Mouse (Mus musculus) hindlimb bud, embryonic 11.5 days (tissue): ENCODE measurements around the gene Cwc22.

ENCODE experiments used
- DNase-seq: peaks from one replicate; pipeline ENCODE4 v3.0.0-alpha.2; 2012; ENCODE audit warnings: low read depth, low spot score; ENCODE audit errors: extremely low spot score

Gene Cwc22

DNA sequence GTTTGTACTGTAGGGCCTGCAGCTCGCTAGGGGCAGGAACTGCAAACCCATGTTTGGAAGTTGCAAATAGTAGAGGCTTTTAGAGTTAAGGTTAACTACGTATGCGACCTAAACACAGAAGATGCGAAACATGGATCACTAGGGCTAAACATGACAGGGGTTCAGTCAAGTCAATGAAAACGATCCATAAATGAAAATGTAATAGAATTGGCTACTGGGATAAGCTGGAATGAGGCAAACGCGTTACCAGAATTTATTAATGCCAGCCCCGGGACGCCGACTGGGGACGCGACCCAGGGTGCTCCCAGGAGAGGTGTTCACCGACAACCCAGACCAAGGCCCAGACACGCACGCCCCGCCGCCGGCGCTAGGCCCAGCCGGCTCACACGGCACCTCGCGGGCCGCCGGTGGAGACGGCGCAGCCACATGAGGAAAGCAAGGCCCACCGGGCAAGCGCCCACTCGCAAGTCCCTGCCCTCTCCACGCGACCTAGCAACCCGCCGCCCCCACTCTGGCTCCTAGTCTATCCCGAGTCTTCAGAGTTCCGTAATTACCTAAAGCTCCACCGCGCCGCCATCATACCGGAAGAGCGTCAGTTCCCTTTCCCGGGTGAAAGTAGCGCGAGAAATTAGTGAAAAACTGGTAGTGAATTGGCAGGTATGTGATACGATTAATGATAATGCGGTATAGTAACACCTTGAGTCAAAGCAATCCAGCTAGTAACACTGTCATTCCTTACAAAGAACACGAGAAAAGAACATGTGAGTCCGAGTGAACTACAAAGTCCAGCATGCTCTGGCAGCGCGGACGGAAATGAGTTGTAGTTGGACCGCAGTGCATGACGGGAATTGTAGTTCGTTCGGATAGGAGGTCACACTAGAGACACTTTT is at the start of gene Cwc22:
Gene Cwc22, minus strand, starts transcription at position 780 of the 890 bp plus-strand sequence.
- peak; percentile 100 for DNase-seq

DNA sequence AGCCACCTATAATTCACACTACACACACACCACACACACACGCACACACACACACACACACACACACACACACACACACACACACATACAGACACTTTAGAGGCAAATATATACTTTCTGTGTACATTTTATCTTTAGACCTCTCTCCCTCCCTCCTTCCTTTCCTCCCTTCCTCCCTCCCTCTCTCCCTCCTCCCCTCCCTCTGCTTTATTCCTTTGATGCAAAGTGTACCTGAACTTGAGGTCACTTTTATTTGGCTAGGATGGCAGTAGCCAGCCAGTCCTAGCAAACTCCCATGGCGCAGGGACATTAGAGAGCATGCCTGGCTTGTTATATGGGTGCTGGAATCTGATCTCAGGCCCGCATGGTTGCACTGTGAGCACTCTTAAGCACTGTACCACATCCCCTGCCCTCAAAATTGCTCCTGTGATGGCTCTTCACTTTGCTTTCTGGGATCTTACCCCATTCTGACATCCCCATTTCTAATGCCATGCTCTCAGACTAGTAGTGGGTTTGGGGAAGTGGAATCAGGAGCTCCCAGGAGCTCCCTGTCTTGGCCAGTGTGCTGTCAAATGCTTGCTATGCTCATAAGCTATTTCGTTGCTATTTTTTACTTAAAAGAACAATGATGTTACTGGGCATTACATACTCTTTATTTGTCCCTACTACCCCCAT is 47.7 kb upstream of the Cwc22 start:
- DNase-seq: no peak

DNA sequence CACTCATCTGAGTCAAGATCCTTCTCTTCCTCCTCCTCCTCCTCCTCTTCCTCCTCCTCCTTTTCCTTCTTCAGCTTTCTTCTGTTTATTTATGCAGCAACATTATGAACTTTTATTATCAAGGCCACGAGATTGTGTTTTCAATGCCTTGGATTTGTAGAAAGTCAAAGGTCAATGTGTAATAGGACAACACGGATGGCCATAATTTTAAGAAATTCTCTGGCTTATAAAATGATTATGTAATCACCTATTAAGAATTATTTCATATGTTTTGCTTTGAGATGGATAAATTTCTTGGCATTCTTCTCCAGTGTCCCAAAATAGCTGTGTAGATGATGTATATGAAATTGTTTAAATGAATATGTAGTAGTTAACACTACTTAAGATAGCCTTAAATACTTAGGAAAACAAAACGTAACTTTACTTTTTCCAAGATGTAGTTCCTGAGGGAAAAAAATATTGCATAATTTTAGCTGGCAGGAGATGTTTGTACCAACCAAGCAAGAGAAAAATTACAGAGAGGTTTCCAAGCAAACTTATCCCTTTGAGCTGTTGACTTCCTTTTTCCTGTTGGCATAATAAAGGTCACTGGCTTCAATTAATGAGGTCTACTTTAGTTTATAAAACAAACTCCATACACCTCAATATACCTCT is 46.9 kb upstream of the Cwc22 start:
- no peak for DNase-seq

DNA sequence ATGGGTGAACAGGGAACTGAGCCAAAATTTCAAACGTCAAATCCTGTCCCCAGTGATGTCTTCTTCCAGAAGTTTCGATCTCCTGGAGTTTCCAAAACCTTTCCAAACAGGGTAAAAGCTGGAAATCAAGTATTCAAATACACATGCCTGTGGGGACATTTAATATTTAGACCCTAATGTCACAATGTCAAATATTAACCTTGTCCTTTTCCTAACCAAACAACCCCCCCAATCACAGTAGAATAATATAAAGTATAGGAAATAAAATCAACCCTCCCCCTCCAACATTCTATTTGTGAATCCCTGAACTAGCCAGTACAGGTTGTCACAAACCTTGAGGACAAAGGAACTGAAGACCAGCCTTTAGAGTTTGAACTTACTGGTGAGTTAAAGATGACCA is 44.6 kb upstream of the Cwc22 start:
- no peak for DNase-seq

DNA sequence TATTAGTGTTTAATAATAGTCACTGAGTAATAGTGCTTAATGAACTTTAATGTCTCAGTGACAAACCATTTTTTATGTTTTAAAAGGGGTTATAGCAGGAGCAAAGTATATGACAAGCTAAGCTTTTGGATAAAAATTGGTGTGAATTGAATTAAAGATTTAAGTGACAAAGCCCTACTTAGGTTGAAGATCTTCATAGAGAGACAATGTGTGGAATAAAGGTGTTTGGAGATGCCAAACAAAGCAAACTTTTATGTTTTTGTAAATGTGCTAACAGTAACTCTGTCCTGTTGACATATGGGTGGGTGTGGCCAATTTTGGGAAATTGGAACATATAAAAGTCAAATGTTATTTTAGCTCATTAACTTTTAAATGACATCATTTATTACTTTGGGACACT is 43.9 kb upstream of the Cwc22 start:
- no peak for DNase-seq

DNA sequence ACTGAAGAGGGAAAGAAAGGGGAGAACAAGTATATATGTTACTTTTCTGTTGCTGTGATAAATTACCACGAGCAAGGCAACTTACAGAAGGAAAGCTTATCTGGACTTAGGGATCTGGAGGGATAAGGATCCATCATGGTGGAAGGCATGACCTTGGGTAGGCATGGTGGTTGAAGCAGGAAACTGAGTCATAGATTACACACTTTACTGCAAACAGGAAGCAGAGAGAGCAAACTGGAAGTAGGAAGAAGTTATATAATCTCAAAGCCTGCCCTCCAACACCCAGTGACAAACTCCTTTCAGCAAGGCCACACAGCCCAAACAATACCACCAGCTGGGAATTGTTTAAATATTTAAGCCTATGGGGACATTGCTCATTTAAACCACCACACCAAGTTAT is 43.2 kb upstream of the Cwc22 start:
- no peak for DNase-seq

DNA sequence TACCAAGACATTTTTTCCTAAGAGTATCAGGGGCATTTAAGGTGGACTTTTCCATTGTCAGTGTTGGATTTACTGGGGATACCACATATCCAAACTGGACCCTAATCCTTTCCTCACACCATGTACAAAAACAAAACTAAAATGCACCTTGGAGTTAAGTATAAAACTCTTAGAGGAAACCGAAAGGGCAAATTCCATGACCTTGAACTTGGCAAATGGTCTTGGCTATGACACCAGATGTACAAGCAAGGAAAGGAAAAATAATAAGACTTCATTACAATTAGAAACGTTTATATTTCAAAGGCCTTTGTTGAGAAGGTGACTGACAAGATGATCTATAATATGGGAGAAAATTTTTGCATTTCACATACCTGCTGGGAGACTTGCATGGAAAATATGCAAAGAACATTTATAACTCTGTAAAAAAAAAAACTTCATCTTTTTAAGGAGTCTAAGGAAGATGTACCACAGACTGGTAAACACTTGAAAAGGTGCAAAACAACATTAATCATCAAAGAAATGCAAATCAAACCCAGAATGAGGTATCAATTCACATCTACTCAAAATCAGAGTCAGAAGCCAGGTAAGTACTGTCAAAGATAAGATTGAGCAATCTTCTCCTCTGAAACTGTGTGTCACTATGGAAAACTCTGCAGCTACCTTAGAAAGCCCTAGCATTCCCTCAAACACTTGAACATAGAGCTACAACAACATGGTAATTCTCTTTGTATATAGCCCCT is 40.0 kb upstream of the Cwc22 start:
- DNase-seq: no peak

DNA sequence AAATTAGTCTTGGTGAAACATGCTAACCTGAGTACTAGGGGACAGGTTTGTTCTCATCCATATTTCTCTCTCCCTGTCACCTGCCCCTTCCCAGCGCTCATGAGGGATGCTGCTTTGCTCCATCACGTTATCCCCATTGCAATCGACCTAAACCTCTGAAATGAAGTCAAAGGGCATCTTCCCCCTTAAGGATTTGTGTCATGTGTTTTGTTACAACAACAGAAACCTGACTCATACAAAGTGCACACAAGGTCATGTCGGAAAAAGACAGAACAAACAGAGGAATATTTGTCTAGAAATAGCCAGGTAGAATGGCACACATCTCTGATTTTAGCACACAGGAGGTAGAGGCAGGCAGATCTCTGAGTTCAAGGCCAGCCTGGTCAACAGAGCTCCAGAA is 38.0 kb upstream of the Cwc22 start:
- no peak for DNase-seq

DNA sequence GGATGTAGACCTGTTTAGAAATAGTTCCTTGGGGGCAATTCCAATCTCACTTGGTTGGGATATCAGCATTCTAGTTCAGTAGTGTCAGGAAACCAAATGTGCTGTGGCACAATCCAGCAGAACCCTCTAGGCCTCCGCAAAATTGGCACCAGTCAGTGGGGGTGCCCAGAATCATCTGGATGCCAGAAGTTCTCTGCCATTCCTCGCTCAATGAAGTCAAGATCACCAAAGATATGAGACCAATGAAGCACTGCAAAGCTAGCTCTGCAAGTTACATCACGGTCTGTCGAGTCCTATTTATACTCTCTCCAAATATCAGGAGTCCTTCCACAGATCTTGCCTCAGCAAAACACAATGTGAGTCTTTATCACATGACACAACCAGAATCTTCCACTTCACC is 35.7 kb upstream of the Cwc22 start:
- DNase-seq: no peak

DNA sequence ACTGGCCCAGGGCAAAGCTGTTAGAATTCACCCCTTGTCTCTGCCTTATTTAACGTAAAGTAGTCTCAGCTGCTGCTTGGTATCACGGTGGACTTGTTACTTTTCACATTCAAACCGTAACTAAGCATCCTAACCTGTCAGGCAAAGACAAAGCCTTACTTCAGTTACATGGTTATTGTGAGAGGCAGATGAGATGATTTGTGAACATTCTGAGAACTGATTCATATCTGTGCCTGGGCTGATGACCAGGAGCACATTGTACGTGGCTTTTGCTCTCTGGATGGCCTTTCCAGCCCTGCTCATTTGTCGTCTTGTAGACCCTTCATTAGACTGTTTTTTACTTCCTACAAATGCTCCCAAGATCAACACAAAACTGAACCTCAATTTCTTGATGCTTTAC is 34.5 kb upstream of the Cwc22 start:
- no peak for DNase-seq

DNA sequence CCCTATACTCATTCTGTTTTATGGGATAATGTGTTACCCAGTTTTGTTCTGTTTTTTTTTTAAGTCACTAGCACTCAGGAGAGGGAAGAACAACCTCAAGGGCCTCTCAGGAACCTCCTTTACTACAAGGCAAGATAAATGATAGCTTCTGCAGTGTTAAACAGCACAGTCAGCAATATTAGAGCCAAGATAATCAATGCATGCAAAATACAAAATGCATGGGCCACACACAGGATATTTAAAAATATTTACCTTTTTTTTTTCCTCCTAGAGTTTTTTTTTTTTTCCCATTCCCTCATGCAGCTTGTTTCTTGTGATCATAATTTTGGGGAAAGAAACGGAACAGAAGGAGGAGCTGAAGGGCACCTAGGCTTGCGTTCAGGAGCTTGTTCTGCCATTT is 33.3 kb upstream of the Cwc22 start:
- no peak for DNase-seq

DNA sequence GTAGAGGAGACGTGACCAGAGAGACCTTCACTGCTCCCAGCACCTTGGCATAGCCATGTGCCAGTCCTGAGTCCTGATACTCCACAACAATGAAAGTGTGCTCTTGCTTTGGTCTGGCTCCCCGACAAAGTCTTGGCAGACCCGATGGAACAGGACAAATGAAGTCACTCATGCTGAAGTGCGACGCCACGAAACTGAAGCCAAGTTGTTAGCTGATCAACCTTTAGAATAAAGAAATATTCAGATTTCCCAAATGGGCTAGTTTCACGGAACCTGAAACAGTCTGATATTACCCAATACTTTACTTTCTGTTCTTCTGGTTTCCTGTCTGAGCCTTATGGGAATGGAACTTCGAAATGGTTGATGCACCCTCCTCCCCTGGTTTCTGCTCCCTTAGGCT is 32.9 kb upstream of the Cwc22 start:
- no peak for DNase-seq

DNA sequence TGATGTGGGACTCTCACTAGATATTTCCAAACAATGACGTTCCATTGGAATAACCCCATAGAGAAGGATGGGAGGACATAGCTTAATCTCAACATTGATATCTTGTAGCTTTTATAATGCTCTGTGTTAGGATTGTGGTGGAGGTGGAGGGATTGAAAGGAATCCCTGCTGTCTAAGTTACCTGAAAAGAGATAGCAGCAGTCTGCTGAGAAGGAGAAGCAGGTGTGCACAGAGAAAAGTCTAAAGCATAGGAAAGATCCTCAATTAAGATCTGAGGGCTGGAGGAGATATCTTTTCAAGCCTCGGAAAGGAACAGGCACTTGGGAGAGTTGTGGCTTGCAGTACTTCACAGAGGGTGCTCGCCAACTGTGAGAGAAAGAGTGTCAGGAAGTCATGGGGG is 32.1 kb upstream of the Cwc22 start:
- no peak for DNase-seq

DNA sequence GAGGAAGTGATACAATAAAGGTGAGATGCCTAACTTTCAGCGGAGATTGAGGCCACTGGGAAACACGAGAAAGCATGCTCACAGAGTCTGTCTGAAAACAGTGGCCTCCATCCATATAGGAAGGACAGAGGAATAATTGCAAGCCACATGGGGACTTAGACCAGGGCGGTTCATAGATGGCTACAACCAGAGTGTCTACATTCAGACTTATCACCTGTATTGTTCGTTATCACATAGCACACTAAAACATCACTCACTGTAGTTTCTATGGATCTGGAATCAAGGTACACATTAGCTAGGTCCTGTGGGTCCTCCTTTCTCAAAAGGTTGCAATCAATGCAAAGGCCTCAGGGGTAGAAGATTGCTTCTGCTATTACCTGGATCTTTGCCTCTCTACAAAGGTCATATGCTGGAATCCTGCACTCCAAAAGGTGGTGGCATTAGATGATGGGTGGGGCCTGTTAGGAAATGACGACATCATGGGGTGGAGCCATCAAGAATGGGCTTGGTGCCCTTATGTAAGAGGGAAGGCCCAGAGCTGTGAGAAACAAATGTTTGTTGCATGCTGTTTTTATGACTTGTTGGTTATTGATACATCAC is 30.2 kb upstream of the Cwc22 start:
- no peak for DNase-seq

DNA sequence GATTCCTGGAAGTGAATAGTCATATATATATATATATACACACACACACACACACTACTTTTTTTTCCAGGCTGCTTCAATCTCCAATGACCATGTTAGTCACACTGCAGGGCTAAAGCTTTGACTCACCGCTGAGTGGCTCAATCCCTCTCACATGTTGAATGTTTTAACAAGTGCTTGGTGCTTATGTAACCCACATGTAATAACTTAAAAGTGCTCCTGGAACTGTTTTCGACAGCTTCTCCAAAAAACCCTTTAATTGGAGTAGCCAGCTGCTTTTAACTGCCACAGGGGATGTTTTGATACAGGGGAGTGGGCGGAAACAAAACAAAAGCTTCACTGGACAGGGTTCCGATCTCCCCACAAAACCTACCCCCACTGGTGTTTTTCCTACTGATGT is 29.4 kb upstream of the Cwc22 start:
- peak; percentile 91 for DNase-seq

DNA sequence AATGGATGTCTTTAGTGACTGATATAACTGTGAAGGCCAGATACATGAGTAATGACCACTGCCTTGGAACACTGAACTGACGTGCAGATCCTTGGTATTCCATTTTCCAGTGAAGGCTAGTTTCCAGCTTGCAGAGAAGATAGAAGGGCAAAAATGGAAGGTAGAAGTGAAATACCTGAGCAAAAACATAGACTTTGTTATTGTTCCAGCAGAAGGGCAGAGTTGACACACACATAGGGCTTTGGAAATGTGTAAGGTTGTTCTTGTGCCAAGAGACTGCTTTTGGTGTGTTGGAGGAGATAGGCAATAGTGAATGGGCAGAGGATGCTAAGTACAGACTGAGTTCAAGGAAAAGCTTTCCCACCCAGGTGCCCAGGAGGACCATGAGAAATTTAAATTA is 28.8 kb upstream of the Cwc22 start:
- DNase-seq: no peak

DNA sequence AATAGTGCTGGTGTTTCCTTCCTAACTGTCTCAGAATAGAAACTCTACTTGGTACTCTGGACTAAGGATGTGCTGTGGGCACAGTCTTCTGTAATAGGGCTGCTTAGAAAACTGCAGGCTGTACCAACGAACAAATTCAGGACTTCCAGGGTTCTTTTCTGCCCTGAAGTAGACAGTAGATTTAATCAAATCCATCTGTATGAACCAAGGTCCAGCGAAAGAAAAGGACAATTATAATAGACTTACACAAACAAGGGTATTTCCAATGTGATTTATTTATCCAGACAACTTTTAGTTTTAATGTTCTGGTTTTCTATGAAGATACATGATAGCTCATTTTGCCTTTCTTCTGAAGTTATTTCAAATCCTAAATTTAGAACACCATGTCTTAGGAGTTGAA is 28.2 kb upstream of the Cwc22 start:
- no peak for DNase-seq

DNA sequence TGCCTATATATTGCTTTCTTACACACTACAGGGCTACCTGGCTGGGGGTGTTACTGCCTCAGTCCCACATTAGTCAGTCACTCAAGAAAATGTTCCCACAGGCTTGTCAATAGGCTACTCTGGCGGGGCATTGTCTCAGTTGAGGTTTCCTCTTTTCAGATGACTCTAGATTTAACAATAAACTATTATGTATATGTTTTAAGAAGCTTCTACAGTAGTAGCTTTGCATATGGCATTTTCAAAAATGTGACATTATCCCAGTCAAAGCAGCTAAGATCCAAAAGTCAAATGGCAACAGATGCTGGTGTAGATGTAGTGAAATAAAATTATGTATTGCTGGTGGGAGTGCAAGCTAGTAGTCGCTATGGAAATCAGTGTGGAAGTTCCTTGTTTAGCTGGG is 27.1 kb upstream of the Cwc22 start:
- DNase-seq: no peak

DNA sequence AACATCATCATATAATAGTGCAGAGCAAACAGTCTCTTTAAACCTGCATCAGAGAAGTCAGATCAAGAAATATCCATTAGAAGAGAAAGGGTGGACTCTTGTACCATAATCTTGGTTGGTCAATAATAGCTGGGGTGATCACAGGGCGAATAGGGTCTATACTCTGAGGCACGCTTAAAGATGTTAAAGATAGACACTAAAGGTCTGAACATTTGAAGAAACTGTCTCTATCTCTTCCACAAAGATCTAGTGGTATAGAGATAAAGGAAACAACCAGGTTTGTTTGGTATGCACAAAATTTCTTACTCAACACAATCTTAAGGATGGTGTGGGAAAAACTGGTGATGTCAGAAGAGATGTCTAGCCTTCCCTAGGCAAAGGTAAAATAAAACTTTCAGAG is 26.4 kb upstream of the Cwc22 start:
- DNase-seq: no peak

DNA sequence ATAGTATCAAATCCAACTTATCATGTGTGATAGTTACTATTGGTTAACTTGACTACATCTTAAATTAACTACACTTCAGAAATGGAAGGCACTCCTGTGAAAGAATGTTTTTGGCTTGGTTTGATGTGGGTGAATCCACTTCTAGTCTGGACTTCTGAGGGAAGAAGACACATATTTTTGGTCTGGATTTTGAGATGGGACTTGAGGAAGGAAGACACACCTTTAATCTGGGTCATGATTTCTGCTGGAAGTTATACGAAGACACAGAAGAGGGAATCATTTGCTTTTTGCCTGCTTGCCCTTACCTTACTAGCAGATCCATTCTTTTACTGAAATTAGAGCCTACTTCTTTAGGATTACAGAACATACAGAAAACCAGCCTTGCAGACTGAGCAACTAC is 25.7 kb upstream of the Cwc22 start:
- no peak for DNase-seq

DNA sequence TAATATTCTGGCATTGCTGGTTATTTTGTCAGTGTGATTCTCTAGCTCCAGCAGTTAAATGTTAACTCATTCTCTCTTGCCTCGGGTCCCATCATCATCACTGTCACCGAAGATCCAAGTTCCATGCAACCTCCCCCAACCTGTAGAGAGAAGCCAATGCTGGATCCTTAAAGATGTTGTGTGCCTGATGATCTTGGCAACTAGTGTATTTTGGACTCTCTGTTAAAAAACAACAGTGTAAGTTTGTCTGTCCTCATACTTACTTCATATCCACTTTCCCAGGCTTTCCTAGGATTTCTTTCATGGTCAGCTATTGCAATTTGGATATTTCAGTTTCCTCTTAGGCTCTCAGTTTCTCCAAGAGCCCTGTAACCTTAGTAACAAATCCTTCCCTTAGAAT is 25.2 kb upstream of the Cwc22 start:
- DNase-seq: no peak
